Mouse (Mus musculus): ENCODE data around the gene Gng4. TPM values are rescaled to one million over a fixed set of nuclear protein-coding genes. Genes with fewer than 3 reads are reported as not detected.

Gene Gng4
- polyA plus RNA-seq, 1 experiment from 2014 or later = not detected

- Histone ChIP-seq H3K9ac (replicated peaks) (no peak overlapping the region), H3K4me3 (ENCODE audit: low read depth, low read length) (no peak overlapping the region), H3K4me2 (ENCODE audit: low read depth, low read length) (no peak overlapping the region), H3K4me1 (ENCODE audit: insufficient read depth) (no peaks in the 10 kb centered on the region), H3K27me3 (ENCODE audit: insufficient read depth, low read length) (no peaks in the 10 kb centered on the region), H3K9me3 (ENCODE audit: low read length) (no peaks in the 10 kb centered on the region), H3K36me3 (replicated peaks; ENCODE audit: insufficient read depth, low read length) (no peaks in the 10 kb centered on the region), H3K27ac (ENCODE audit: low read depth) (no peak overlapping the region)
- DNase-seq = no peak
- 72% methylated on average over 6 of the region's 6 CpGs for WGBS (ENCODE audit: insufficient replicate concordance)
- ATAC-seq = no peak
- no peak for TF ChIP-seq EP300 (IDR thresholded peaks at IDR 0.05; ENCODE audit: low read depth)
- TF ChIP-seq CTCF (IDR thresholded peaks at IDR 0.05; ENCODE audit: low read depth) = no peak
These were observed 42.7 kb downstream of the Gng4 start for GRCm38 (mm10) chr13:13826533-13826932.

- DNase-seq (no peak), ATAC-seq (no peak)
- Histone ChIP-seq H3K4me1 (ENCODE audit: insufficient read depth) (no peaks in the 10 kb centered on the region), H3K27me3 (ENCODE audit: insufficient read depth, low read length) (no peaks in the 10 kb centered on the region), H3K36me3 (replicated peaks; ENCODE audit: insufficient read depth, low read length) (no peaks in the 10 kb centered on the region), H3K4me2 (ENCODE audit: low read depth, low read length) (no peak overlapping the region), H3K9ac (replicated peaks) (no peak overlapping the region), H3K27ac (ENCODE audit: low read depth) (no peak overlapping the region), H3K9me3 (ENCODE audit: low read length) (no peaks in the 10 kb centered on the region), H3K4me3 (ENCODE audit: low read depth, low read length) (no peak overlapping the region)
- 16% methylated on average over 1 of the region's 1 CpGs for WGBS (ENCODE audit: insufficient replicate concordance)
- TF ChIP-seq CTCF (IDR thresholded peaks at IDR 0.05; ENCODE audit: low read depth) = no peak
These were observed 44.3 kb downstream of the Gng4 start for GRCm38 (mm10) chr13:13828125-13828524.

GRCm38 (mm10) chr13:13830469-13831074 lies 46.7 kb downstream of the Gng4 start:
- DNase-seq = no peak
- no peak overlapping the region for H3K9ac ChIP-seq (replicated peaks)
- H3K27me3 ChIP-seq (ENCODE audit: insufficient read depth, low read length) = no peaks in the 10 kb centered on the region
- H3K4me3 ChIP-seq (ENCODE audit: low read depth, low read length) = no peak overlapping the region
- TF ChIP-seq EP300 (IDR thresholded peaks at IDR 0.05; ENCODE audit: low read depth) (no peak), CTCF (IDR thresholded peaks at IDR 0.05; ENCODE audit: low read depth) (no peak)
- 39% methylated on average over 4 of the region's 4 CpGs for WGBS (ENCODE audit: insufficient replicate concordance)
- ATAC-seq = no peak
- no peaks in the 10 kb centered on the region for H3K4me1 ChIP-seq (ENCODE audit: insufficient read depth)
- no peaks in the 10 kb centered on the region for H3K36me3 ChIP-seq (replicated peaks; ENCODE audit: insufficient read depth, low read length)
- no peak overlapping the region for H3K27ac ChIP-seq (ENCODE audit: low read depth)
- no peaks in the 10 kb centered on the region for H3K9me3 ChIP-seq (ENCODE audit: low read length)
- H3K4me2 ChIP-seq (ENCODE audit: low read depth, low read length) = no peak overlapping the region

- ATAC-seq (no peak), DNase-seq (peak; percentile 33)
- H3K9ac ChIP-seq (replicated peaks) = no peak overlapping the region
- H3K4me2 ChIP-seq (ENCODE audit: low read depth, low read length) = no peak overlapping the region
- no peak overlapping the region for H3K4me3 ChIP-seq (ENCODE audit: low read depth, low read length)
- no peaks in the 10 kb centered on the region for H3K27me3 ChIP-seq (ENCODE audit: insufficient read depth, low read length)
- no peaks in the 10 kb centered on the region for H3K36me3 ChIP-seq (replicated peaks; ENCODE audit: insufficient read depth, low read length)
- TF ChIP-seq CTCF (IDR thresholded peaks at IDR 0.05; ENCODE audit: low read depth) (peak; percentile 72), EP300 (IDR thresholded peaks at IDR 0.05; ENCODE audit: low read depth) (no peak)
- WGBS (ENCODE audit: insufficient replicate concordance) = 49% methylated on average over 2 of the region's 2 CpGs
- H3K4me1 ChIP-seq (ENCODE audit: insufficient read depth) = no peaks in the 10 kb centered on the region
- no peak overlapping the region for H3K27ac ChIP-seq (ENCODE audit: low read depth)
- H3K9me3 ChIP-seq (ENCODE audit: low read length) = 0 out of 2 replicates have a peak, but pooled peaks cover 4% of the 10 kb centered on the region
These were observed 51.3 kb downstream of the Gng4 start for GRCm38 (mm10) chr13:13835180-13835579.

GRCm38 (mm10) chr13:13845021-13845420 lies 61.2 kb downstream of the Gng4 start:
- no peaks in the 10 kb centered on the region for H3K36me3 ChIP-seq (replicated peaks; ENCODE audit: insufficient read depth, low read length)
- H3K9ac ChIP-seq (replicated peaks) = no peak overlapping the region
- 53% methylated on average over 4 of the region's 4 CpGs for WGBS (ENCODE audit: insufficient replicate concordance)
- no peaks in the 10 kb centered on the region for H3K9me3 ChIP-seq (ENCODE audit: low read length)
- ATAC-seq (no peak), DNase-seq (no peak)
- H3K4me3 ChIP-seq (ENCODE audit: low read depth, low read length) = no peak overlapping the region
- no peak for TF ChIP-seq EP300 (IDR thresholded peaks at IDR 0.05; ENCODE audit: low read depth)
- no peaks in the 10 kb centered on the region for H3K4me1 ChIP-seq (ENCODE audit: insufficient read depth)
- no peak overlapping the region for H3K4me2 ChIP-seq (ENCODE audit: low read depth, low read length)
- H3K27me3 ChIP-seq (ENCODE audit: insufficient read depth, low read length) = no peaks in the 10 kb centered on the region
- no peak overlapping the region for H3K27ac ChIP-seq (ENCODE audit: low read depth)

- WGBS (ENCODE audit: insufficient replicate concordance) = 52% methylated on average over 3 of the region's 3 CpGs
- Histone ChIP-seq H3K9ac (replicated peaks) (no peak overlapping the region), H3K4me3 (ENCODE audit: low read depth, low read length) (no peak overlapping the region), H3K27me3 (ENCODE audit: insufficient read depth, low read length) (no peaks in the 10 kb centered on the region), H3K27ac (ENCODE audit: low read depth) (no peak overlapping the region), H3K36me3 (replicated peaks; ENCODE audit: insufficient read depth, low read length) (no peaks in the 10 kb centered on the region), H3K4me2 (ENCODE audit: low read depth, low read length) (no peak overlapping the region), H3K4me1 (ENCODE audit: insufficient read depth) (no peaks in the 10 kb centered on the region), H3K9me3 (ENCODE audit: low read length) (no peaks in the 10 kb centered on the region)
- DNase-seq (no peak), ATAC-seq (no peak)
- TF ChIP-seq CTCF (IDR thresholded peaks at IDR 0.05; ENCODE audit: low read depth) (no peak), EP300 (IDR thresholded peaks at IDR 0.05; ENCODE audit: low read depth) (no peak)
These were observed 63.3 kb downstream of the Gng4 start for GRCm38 (mm10) chr13:13847075-13847599.

Measured in liver, postnatal 0 days (tissue).